Mouse (Mus musculus) right cerebral cortex, postnatal 10 days (tissue): ENCODE measurements at regions not wholly inside any gene's neighbourhood (a gene's known extent, or its start where the extent isn't known, plus 50 kb on each side); places are given as distances from the start of the nearest gene placed in this dataset.
"Not testable (repeated sequence)": the region's sequence is repeated elsewhere in the genome, so short reads cannot be mapped to it uniquely, and the experiment has no call there.

ENCODE experiments used
- DNase-seq, 2 experiments: peaks; one replicate each; pipeline ENCODE4 v3.0.0; 2021; ENCODE audit warnings: low spot score in 2 of 2

- DNase-seq, result peak; percentile 62 to 71
These were observed 76.5 kb upstream of the Col13a1 start for GRCm38 (mm10) chr10:62055408-62055807.

GRCm38 (mm10) chr10:62049782-62050192, 70.9 kb upstream of the Col13a1 start:
- no peak for DNase-seq

GRCm38 (mm10) chr10:62044408-62044807, 65.5 kb upstream of the Col13a1 start:
- DNase-seq, result no peak

- DNase-seq, result no peak
These were observed 61.0 kb upstream of the Col13a1 start for GRCm38 (mm10) chr10:62039915-62040314.

- no peak for DNase-seq
These were observed 59.7 kb upstream of the Col13a1 start for GRCm38 (mm10) chr10:62038656-62039055.

- DNase-seq, result no peak
These were observed 58.7 kb upstream of the Col13a1 start for GRCm38 (mm10) chr10:62037402-62038199.

GRCm38 (mm10) chr10:62036815-62037214, 57.9 kb upstream of the Col13a1 start:
- no peak for DNase-seq

- no peak for DNase-seq
These were observed 55.4 kb upstream of the Col13a1 start for GRCm38 (mm10) chr10:62034291-62034690.

GRCm38 (mm10) chr10:62033748-62034147, 54.8 kb upstream of the Col13a1 start:
- DNase-seq, result no peak

GRCm38 (mm10) chr10:62031986-62032385, 53.1 kb upstream of the Col13a1 start:
- not testable (repeated sequence) for DNase-seq

GRCm38 (mm10) chr10:62029271-62029670, 50.4 kb upstream of the Col13a1 start:
- DNase-seq, result no peak
